Mouse (Mus musculus): Measurements from ENCODE around the gene Hmgn5.

DNA sequence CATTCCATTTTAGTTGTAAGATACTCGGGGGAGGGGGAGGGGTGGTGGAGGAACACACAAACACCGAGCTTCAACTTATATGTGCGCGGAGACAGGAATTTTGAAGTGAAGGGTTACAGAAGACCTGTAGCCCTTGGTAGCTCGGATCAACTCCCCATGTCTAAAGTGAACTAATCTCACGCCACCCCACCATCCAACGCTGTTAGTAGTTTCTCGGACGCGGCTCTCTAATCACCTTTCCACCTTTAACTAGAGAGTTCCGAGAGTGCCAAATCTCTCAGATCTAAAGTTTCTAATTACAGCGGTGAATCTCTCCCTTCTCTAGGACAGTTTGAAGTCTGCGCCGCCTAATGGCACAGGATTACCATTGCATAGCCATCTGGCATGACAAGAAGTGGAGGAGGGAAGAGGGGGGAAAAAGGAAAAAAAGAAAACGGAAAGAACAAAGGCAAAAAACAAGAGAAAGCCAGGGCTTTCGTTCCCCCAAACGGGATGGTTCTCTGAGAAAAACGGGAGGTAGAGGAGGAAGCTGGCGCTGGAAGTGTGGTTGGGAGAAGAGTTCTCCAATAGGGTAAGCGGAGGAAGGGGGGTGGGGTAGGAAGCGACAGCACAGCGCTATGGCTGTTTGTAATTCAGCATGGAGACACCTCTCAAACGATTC lies 703 bp downstream of the Hmgn5 start:
- TF ChIP-seq CTCF (IDR thresholded peaks at IDR 0.05; ENCODE audit: extremely low read depth, insufficient read depth, insufficient read length, insufficient replicate concordance) (no peak), POLR2A (IDR thresholded peaks at IDR 0.05; ENCODE audit: low read depth, low read length) (no peak)
